Mouse (Mus musculus) lung, adult 2 months (tissue): ENCODE results near the gene Mustn1.

ENCODE experiments used
- CTCF ChIP-seq: fragments of 200-500 bp; IDR thresholded peaks from 2 replicates; pipeline ENCODE4 v1.5.1; 2011; ENCODE audit warnings: mild to moderate bottlenecking, low read length, control low read depth; ENCODE audit not compliant: insufficient read depth
- POLR2A ChIP-seq: fragments of 200-500 bp; IDR thresholded peaks from 2 replicates; pipeline ENCODE4 v1.6.1; 2011; ENCODE audit warnings: low read depth, mild to moderate bottlenecking, control low read depth, low read length, borderline replicate concordance; ENCODE audit errors: extremely low read depth

DNA sequence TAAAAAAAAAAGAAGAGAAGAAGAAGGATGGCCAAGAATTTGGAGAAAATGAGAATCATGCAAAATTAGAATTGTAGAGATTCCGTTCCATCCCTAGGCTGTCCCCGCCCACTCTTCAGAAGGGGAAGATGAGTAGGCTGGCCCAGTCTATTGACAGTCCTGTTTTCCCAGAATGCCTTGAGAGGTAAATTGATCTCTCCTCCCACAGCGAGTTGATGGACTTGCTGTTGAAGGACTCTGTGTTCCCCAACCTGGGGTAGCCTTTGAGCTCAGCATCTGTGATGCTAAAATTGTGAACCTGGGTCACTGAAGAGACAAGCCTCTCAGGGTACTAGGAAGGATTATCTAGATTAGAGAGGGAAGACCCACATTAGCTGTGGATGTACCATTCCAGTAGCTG is 46.5 kb downstream of the Mustn1 start:
- TF ChIP-seq POLR2A: no peak
- TF ChIP-seq CTCF: no peak
